Mouse (Mus musculus): Measurements from ENCODE around the gene Eef1akmt3.

GRCm38 (mm10) chr10:127062503-127062902 is 21.2 kb upstream of the Eef1akmt3 start:
- TF ChIP-seq CTCF (IDR thresholded peaks at IDR 0.05; ENCODE audit: low read depth) (no peak), EP300 (optimal IDR thresholded peaks at IDR 0.05) (no peak)

Data from stomach, postnatal 0 days (tissue).